Mouse (Mus musculus): ENCODE measurements around the gene Osbpl5.

DNA sequence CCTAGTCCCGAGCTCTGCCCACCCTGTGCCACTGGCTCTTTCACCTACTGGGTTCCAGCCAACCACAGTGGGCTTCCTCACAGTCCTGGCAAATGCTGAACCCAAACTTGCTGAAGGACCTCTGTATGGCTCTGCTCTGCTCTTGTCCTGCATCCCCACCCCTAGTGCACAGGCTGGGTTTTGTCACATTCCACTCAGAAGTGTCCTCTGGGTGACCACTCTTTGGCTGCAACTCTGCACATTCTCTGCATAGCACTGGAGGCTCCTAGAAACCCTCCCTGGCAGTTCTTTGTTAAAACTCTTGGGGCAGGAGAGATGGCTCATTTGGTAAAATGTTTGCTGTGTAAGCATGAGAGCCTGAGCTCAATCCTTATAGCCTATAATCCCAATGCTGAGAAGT, 39.0 kb downstream of the Osbpl5 start:
- TF ChIP-seq POLR2A (IDR thresholded peaks at IDR 0.05; ENCODE audit: low read depth, low read length): no peak
- no peak for TF ChIP-seq CTCF (IDR thresholded peaks at IDR 0.05; ENCODE audit: extremely low read depth, insufficient read depth, insufficient read length, insufficient replicate concordance)
